ENCODE assay signal across 12 mouse cellular contexts in genomic region chr1:56286386-56287045, GRCm38 (mm10).
DNase-seq lines count a peak whose midpoint lies in the region.
"Had no signal": no experiment of that assay in that cellular context is flagged by ENCODE, and none has a peak within 500 bp of the region (broad histone marks: within the 10 kb centered on the region; RNA-seq: fewer than 3 reads in every experiment).

No protein-coding gene starts in this region.

- peak; percentile 4 for DNase-seq in adrenal gland, postnatal 14 days
- no peak for DNase-seq in adrenal gland, postnatal 25 days
- peak; percentile 49 for DNase-seq in embryo, embryonic 10 days (ENCODE audit: low spot score)
- DNase-seq in kidney, adult 11 months: peak; percentile 40
- DNase-seq in kidney, postnatal 10 days: peak; percentile 25
- DNase-seq in B cell, adult 2 months: no peak
- no peak for DNase-seq in ovary, postnatal 10 days (ENCODE audit: low spot score)
- no peak for DNase-seq in urinary bladder, postnatal 14 days (ENCODE audit: low spot score)
- DNase-seq: cerebellum, adult 2 months; gastrocnemius, postnatal 36 days; layer of hippocampus, adult 9-11 months; spleen, adult 18-20 months had no signal

Comparison
In these comparisons a context has a peak if more than half of its experiments do, and no peak if none do; other contexts are left out.
1. DNase-seq: peak in adrenal gland, postnatal 14 days (single experiment), embryo, embryonic 10 days (single experiment), kidney, adult 11 months (single experiment) and kidney, postnatal 10 days (single experiment); none in adrenal gland, postnatal 25 days (single experiment), B cell, adult 2 months (0 of 2), ovary, postnatal 10 days (single experiment) and urinary bladder, postnatal 14 days (single experiment).